Mouse (Mus musculus) midbrain, embryonic 14.5 days (tissue): ENCODE results near the gene Pagr1b. TPM values are rescaled to one million over a fixed set of nuclear protein-coding genes. Genes with fewer than 3 reads are reported as not detected.

Source experiments
- ATAC-seq: fragments of 200-750 bp; cut with Nextera tagmentation; 2 replicates; pipeline ENCODE4 v1.8.0; 2017; ENCODE audit warnings: moderate number of reproducible peaks, moderate library complexity; ENCODE audit not compliant: low FRiP score, low TSS enrichment
- DNase-seq: peaks from one replicate; pipeline ENCODE4 v3.0.0-alpha.2; 2015
- H3K27ac ChIP-seq: fragments of 300-500 bp; sonication (generic); replicated peaks from 2 replicates; pipeline ENCODE4 v1.5.1; 2014; ENCODE audit warnings: mild to moderate bottlenecking, low read depth, low read length, moderate library complexity
- H3K27me3 ChIP-seq: fragments of 300-500 bp; sonication (generic); 2 replicates; pipeline ENCODE4 v1.6.1; 2014; ENCODE audit warnings: low read length, control low read depth, mixed read lengths; ENCODE audit not compliant: control insufficient read depth, insufficient read depth
- H3K36me3 ChIP-seq: fragments of 300-500 bp; sonication (generic); 2 replicates; pipeline ENCODE4 v1.6.1; 2014; ENCODE audit warnings: low read length, control low read depth; ENCODE audit not compliant: control insufficient read depth, insufficient read depth
- H3K4me1 ChIP-seq: fragments of 300-500 bp; sonication (generic); 2 replicates; pipeline ENCODE4 v1.6.1; 2014; ENCODE audit warnings: mild to moderate bottlenecking, antibody characterized with exemption, low read length, control low read depth; ENCODE audit not compliant: control insufficient read depth, insufficient read depth
- H3K4me2 ChIP-seq: fragments of 300-500 bp; sonication (generic); 2 replicates; pipeline ENCODE4 v1.6.1; 2014; ENCODE audit warnings: mild to moderate bottlenecking, low read length, moderate library complexity
- H3K4me3 ChIP-seq: fragments of 300-500 bp; sonication (generic); replicated peaks from 2 replicates; pipeline ENCODE4 v1.5.1; 2014; ENCODE audit warnings: low read depth, low read length
- H3K9ac ChIP-seq: fragments of 300-500 bp; sonication (generic); replicated peaks from 2 replicates; pipeline ENCODE4 v1.6.1; 2014; ENCODE audit warnings: mild to moderate bottlenecking, low read length, moderate library complexity
- H3K9me3 ChIP-seq: fragments of 300-500 bp; sonication (generic); 2 replicates; pipeline ENCODE4 v1.6.1; 2016; ENCODE audit warnings: low read length, control low read depth, mixed read lengths; ENCODE audit not compliant: control insufficient read depth
- whole genome bisulfite sequencing: fragments of 180-500 bp; shearing (Covaris S2); extraction: QIAGEN DNeasy Blood & Tissue Kit; methylation state at CpG from one replicate; pipeline ENCODE4 v1.1.7; 2014; 5-methylcytosine and 5-hydroxymethylcytosine counted together
- polyA plus RNA-seq: library from polyadenylated mRNA; unstranded; fragments of >200 nt; fragmentation: Nextera tagmentation; extraction: Ambion mirVana; gene quantifications from 2 replicates; pipeline ENCODE4 v1.2.1, GENCODE M21; 2014

Gene Pagr1b
- not detected in 2 replicates for polyA plus RNA-seq

- no peak for DNase-seq
- Histone ChIP-seq H3K9ac (peak within 1 kb of the TSS; percentile 74), H3K27ac (peak within 1 kb of the TSS; percentile 90), H3K4me1 (peaks cover 35% of the 10 kb centered on the region), H3K4me3 (peak within 1 kb of the TSS; percentile 51), H3K36me3 (peaks cover 27% of the 10 kb centered on the region), H3K27me3 (no peaks in the 10 kb centered on the region), H3K4me2 (peak within 1 kb of the TSS; percentile 85), H3K9me3 (no peaks in the 10 kb centered on the region)
- ATAC-seq, result no peak
These were observed at the start of gene Pagr1b for GRCm38 (mm10) chr7:127016481-127016485. Gene Pagr1b (minus strand): TSS chr7:127016484.

GRCm38 (mm10) chr7:127065538-127065937 lies 49.3 kb upstream of the Pagr1b start:
- WGBS, result 86% methylated on average over 6 of the region's 6 CpGs
- H3K27me3 ChIP-seq, result no peaks in the 10 kb centered on the region
- no peak overlapping the region for H3K27ac ChIP-seq
- no peaks in the 10 kb centered on the region for H3K4me1 ChIP-seq
- H3K4me2 ChIP-seq, result no peak overlapping the region
- DNase-seq (no peak), ATAC-seq (no peak)
- no peaks in the 10 kb centered on the region for H3K36me3 ChIP-seq
- no peak overlapping the region for H3K4me3 ChIP-seq
- H3K9ac ChIP-seq, result no peak overlapping the region
- H3K9me3 ChIP-seq, result no peaks in the 10 kb centered on the region

GRCm38 (mm10) chr7:127055026-127055585 lies 38.8 kb upstream of the Pagr1b start:
- WGBS, result 78% methylated on average over 5 of the region's 5 CpGs
- ATAC-seq, result no peak
- Histone ChIP-seq H3K27me3 (no peaks in the 10 kb centered on the region), H3K4me1 (no peaks in the 10 kb centered on the region), H3K9me3 (no peaks in the 10 kb centered on the region), H3K4me2 (no peak overlapping the region), H3K36me3 (no peaks in the 10 kb centered on the region), H3K9ac (no peak overlapping the region), H3K4me3 (no peak overlapping the region), H3K27ac (no peak overlapping the region)
- no peak for DNase-seq

GRCm38 (mm10) chr7:127041851-127042672 lies 25.8 kb upstream of the Pagr1b start, which contains the start of gene Kif22:
Gene Kif22 (minus strand): TSS chr7:127042471.
- H3K4me2 ChIP-seq, result peak within 1 kb of the TSS; percentile 94
- WGBS, result under 1% methylated on average over 52 of the region's 53 CpGs
- peak; percentile 78 for ATAC-seq

GRCm38 (mm10) chr7:127031244-127031643 lies 15.0 kb upstream of the Pagr1b start:
- Histone ChIP-seq H3K4me3 (no peak overlapping the region), H3K9ac (no peak overlapping the region), H3K4me1 (peaks cover 8% of the 10 kb centered on the region), H3K9me3 (no peaks in the 10 kb centered on the region), H3K27me3 (no peaks in the 10 kb centered on the region), H3K4me2 (no peak overlapping the region), H3K36me3 (peaks cover 22% of the 10 kb centered on the region; the same call in 1 of the 2 replicates), H3K27ac (no peak overlapping the region)
- ATAC-seq (no peak), DNase-seq (no peak)
- 93% methylated on average over 1 of the region's 1 CpGs for WGBS

More at GRCm38 (mm10) chr7:127041851-127042672, 25.8 kb upstream of the Pagr1b start, which contains the start of gene Kif22:
- H3K4me3 ChIP-seq, result peak within 1 kb of the TSS; percentile 61
- peak within 1 kb of the TSS; percentile 57 for H3K9ac ChIP-seq
- peaks cover 12% of the 10 kb centered on the region for H3K4me1 ChIP-seq
- H3K27ac ChIP-seq, result peak within 1 kb of the TSS; percentile 56; the same call in 1 of the 2 replicates
- no peaks in the 10 kb centered on the region for H3K27me3 ChIP-seq
- no peaks in the 10 kb centered on the region for H3K36me3 ChIP-seq
- DNase-seq, result peak; percentile 95
- no peaks in the 10 kb centered on the region for H3K9me3 ChIP-seq

GRCm38 (mm10) chr7:127030172-127030571 lies 13.9 kb upstream of the Pagr1b start:
- Histone ChIP-seq H3K9me3 (no peaks in the 10 kb centered on the region), H3K36me3 (peaks cover 22% of the 10 kb centered on the region; the same call in 1 of the 2 replicates), H3K4me1 (peaks cover 8% of the 10 kb centered on the region), H3K4me3 (no peak overlapping the region), H3K27me3 (no peaks in the 10 kb centered on the region), H3K4me2 (no peak overlapping the region), H3K27ac (no peak overlapping the region), H3K9ac (no peak overlapping the region)
- DNase-seq, result no peak
- WGBS, result 100% methylated on average over 1 of the region's 1 CpGs
- no peak for ATAC-seq

- peaks cover 27% of the 10 kb centered on the region for H3K4me1 ChIP-seq
- peaks cover 29% of the 10 kb centered on the region for H3K36me3 ChIP-seq
- WGBS, result 59% methylated on average over 8 of the region's 8 CpGs
- peak overlapping the region; percentile 99 for H3K9ac ChIP-seq
- peak overlapping the region; percentile 91 for H3K4me2 ChIP-seq
- peak overlapping the region; percentile 95 for H3K4me3 ChIP-seq
- ATAC-seq, result peak; percentile 0; the same call in 1 of the 2 replicates
- no peaks in the 10 kb centered on the region for H3K27me3 ChIP-seq
- no peaks in the 10 kb centered on the region for H3K9me3 ChIP-seq
- peak overlapping the region; percentile 100 for H3K27ac ChIP-seq
- DNase-seq, result no peak
These were observed 11.6 kb upstream of the Pagr1b start for GRCm38 (mm10) chr7:127027885-127028284.

- under 1% methylated on average over 57 of the region's 63 CpGs for WGBS
These were observed 10.9 kb upstream of the Pagr1b start, which contains the start of gene Maz for GRCm38 (mm10) chr7:127026984-127027726. Gene Maz (minus strand): TSS chr7:127027037.

More at GRCm38 (mm10) chr7:127026984-127027726, 10.9 kb upstream of the Pagr1b start, which contains the start of gene Maz:
- Histone ChIP-seq H3K4me1 (peaks cover 28% of the 10 kb centered on the region), H3K9ac (peak within 1 kb of the TSS; percentile 99), H3K4me3 (peak within 1 kb of the TSS; percentile 95), H3K27me3 (no peaks in the 10 kb centered on the region), H3K36me3 (peaks cover 30% of the 10 kb centered on the region), H3K27ac (peak within 1 kb of the TSS; percentile 100), H3K9me3 (no peaks in the 10 kb centered on the region), H3K4me2 (peak within 1 kb of the TSS; percentile 91)
- DNase-seq (peak; percentile 100), ATAC-seq (peak; percentile 93)
